Mouse (Mus musculus): ENCODE measurements at regions not wholly inside any gene's neighbourhood (a gene's known extent, or its start where the extent isn't known, plus 50 kb on each side); places are given as distances from the start of the nearest gene placed in this dataset.

GRCm38 (mm10) chr17:51248543-51248942 is 69.4 kb upstream of the Tbc1d5 start:
- no peak for DNase-seq

DNA sequence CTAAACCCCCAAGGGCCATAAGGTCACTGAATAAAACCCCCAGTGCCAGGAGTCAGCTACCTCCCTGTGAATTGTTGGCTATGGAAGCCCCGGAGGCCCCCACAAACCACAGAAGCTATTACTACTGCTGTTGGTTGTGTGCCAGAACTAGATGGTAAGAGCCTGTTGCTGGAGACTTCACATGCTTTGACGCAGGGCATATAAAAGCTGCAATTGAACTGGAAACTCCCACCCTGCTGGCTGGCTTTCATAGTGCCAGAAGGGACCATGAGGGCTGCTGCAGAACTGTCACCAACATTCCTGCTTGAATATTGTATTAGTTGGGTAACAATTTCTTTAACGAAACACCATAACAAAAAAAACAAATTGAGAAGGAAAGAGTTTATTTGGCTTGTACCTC is 66.9 kb upstream of the Tbc1d5 start:
- DNase-seq, result no peak

- no peak for DNase-seq
Measured at GRCm38 (mm10) chr17:51240360-51240993, 61.3 kb upstream of the Tbc1d5 start.

- no peak for DNase-seq
Measured at GRCm38 (mm10) chr17:51239465-51239864, 60.3 kb upstream of the Tbc1d5 start.

All from liver (tissue).